Mouse (Mus musculus) thymus, adult 2 months (tissue): ENCODE results near the gene Srf. TPM values are rescaled to one million over a fixed set of nuclear protein-coding genes. Genes with fewer than 3 reads are reported as not detected.

Experiments
- DNase-seq: peaks from one replicate; pipeline ENCODE4 v3.0.0; 2021
- H3K27ac ChIP-seq: fragments of 200-500 bp; 2 replicates; pipeline ENCODE4 v1.5.1; 2012; ENCODE audit warnings: low read length, control low read depth; ENCODE audit not compliant: control insufficient read depth, insufficient read depth
- H3K27me3 ChIP-seq: fragments of 200-500 bp; 2 replicates; pipeline ENCODE4 v1.6.1; 2012; ENCODE audit warnings: mild to moderate bottlenecking, low read length, moderate library complexity, mixed read lengths; ENCODE audit not compliant: control insufficient read depth, insufficient read depth
- H3K36me3 ChIP-seq: fragments of 200-500 bp; 2 replicates; pipeline ENCODE4 v1.6.1; 2012; ENCODE audit warnings: mild to moderate bottlenecking, low read length, moderate library complexity; ENCODE audit not compliant: control insufficient read depth, insufficient read depth
- H3K4me1 ChIP-seq: fragments of 200-500 bp; replicated peaks from 2 replicates; pipeline ENCODE4 v1.6.1; 2012; ENCODE audit warnings: low read length; ENCODE audit not compliant: control insufficient read depth, insufficient read depth
- H3K4me3 ChIP-seq: fragments of 200-500 bp; 2 replicates; pipeline ENCODE4 v1.5.1; 2012; ENCODE audit warnings: mild to moderate bottlenecking, low read length, control low read depth, moderate library complexity; ENCODE audit not compliant: control insufficient read depth, insufficient read depth
- CTCF ChIP-seq: fragments of 200-500 bp; IDR thresholded peaks from 2 replicates; pipeline ENCODE4 v1.5.1; 2012; ENCODE audit warnings: mild to moderate bottlenecking, control low read depth, low read length, moderate library complexity, borderline replicate concordance; ENCODE audit not compliant: control insufficient read depth, poor library complexity, insufficient read depth; ENCODE audit errors: extremely low read depth
- POLR2A ChIP-seq: fragments of 200-500 bp; IDR thresholded peaks from 2 replicates; pipeline ENCODE4 v1.6.1; 2012; ENCODE audit warnings: mild to moderate bottlenecking, low read length, control low read depth, moderate library complexity; ENCODE audit not compliant: control insufficient read depth, poor library complexity, insufficient read depth; ENCODE audit errors: extremely low read depth
- WGBS: fragments of 180-500 bp; shearing (Covaris S2); methylation state at CpG from one replicate; pipeline ENCODE4 v1.1.7; 2018; 5-methylcytosine and 5-hydroxymethylcytosine counted together
- polyA plus RNA-seq: library from polyadenylated mRNA; depleted of rRNA; stranded (reverse); fragments of >200 nt; gene quantifications from 2 replicates; pipeline ENCODE4 v1.2.3, GENCODE M21; 2012

Gene Srf
- polyA plus RNA-seq, 1 experiment: 297 TPM

- Histone ChIP-seq H3K4me1 (peaks cover 10% of the 10 kb centered on the region), H3K27me3 (no peaks in the 10 kb centered on the region), H3K36me3 (no peaks in the 10 kb centered on the region), H3K4me3 (no peak overlapping the region), H3K27ac (no peak overlapping the region)
- TF ChIP-seq CTCF (no peak), POLR2A (no peak)
- WGBS: 96% methylated on average over 10 of the region's 10 CpGs
- no peak for DNase-seq
These were observed 30.9 kb downstream of the Srf start for GRCm38 (mm10) chr17:46525065-46525464.

- H3K4me3 ChIP-seq: no peak overlapping the region
- WGBS: 89% methylated on average over 24 of the region's 24 CpGs
- H3K27me3 ChIP-seq: no peaks in the 10 kb centered on the region
- H3K36me3 ChIP-seq: no peaks in the 10 kb centered on the region
- no peak overlapping the region for H3K27ac ChIP-seq
- TF ChIP-seq POLR2A (no peak), CTCF (no peak)
- DNase-seq: no peak
- peaks cover 10% of the 10 kb centered on the region for H3K4me1 ChIP-seq
These were observed 33.9 kb downstream of the Srf start for GRCm38 (mm10) chr17:46521963-46522668.

DNA sequence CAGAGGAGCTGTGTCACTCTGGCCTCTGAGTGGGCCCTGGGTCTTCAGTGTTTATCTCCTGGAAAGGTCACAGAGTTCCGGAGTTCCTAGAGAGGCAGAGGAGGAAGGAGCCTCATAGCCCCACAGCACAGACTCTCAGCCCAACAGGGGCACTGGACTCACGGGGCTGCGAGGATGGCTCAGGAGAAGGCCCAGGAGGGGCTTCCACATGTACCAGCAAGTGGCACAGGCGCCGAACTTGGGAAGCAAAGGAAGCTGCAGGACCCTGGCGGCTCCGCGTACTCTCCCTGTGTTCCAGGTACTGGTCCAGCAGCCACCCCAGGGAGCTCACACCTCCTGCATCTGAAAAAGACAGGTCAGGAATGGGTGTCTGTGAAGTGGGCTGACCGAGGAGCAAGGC lies 34.8 kb downstream of the Srf start:
- no peak overlapping the region for H3K27ac ChIP-seq
- H3K4me3 ChIP-seq: no peak overlapping the region
- TF ChIP-seq POLR2A: no peak
- no peak for TF ChIP-seq CTCF
- H3K36me3 ChIP-seq: no peaks in the 10 kb centered on the region
- peaks cover 10% of the 10 kb centered on the region for H3K4me1 ChIP-seq
- H3K27me3 ChIP-seq: no peaks in the 10 kb centered on the region
- DNase-seq: no peak
- 90% methylated on average over 9 of the region's 9 CpGs for WGBS

DNA sequence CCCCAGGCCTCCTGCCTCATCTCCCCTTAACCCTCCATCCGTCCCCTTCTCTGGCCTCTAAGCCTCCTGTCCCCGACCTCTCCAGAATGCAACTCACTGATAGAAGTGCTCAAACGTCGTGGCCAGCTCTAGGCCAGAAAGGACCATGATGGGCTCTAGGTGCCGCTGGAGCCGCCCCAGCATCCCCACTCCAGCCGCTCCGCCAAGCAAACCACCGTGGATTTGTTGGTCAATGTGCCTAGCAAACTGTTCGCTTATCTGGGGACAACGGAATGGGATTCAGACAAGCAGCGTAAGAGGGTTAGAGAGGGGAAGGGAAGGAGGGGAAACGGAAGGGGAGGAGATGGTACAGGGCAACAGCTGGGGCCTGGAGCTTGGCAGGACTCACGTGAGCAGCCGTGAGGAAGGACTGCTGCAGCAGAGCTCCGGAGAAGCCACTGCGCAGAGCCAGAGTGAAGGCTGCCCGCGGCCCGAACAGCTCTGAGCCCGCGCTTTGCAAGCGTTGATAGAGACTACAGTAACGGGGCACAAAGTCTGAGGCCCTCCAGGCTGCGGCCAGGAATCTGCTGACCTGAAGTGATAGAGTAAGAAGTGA lies 35.5 kb downstream of the Srf start:
- TF ChIP-seq POLR2A (no peak), CTCF (no peak)
- 35% methylated on average over 25 of the region's 25 CpGs for WGBS
- peak overlapping the region; percentile 39 for H3K4me3 ChIP-seq
- DNase-seq: peak; percentile 15
- no peak overlapping the region for H3K27ac ChIP-seq
- no peaks in the 10 kb centered on the region for H3K27me3 ChIP-seq
- no peaks in the 10 kb centered on the region for H3K36me3 ChIP-seq
- peaks cover 10% of the 10 kb centered on the region for H3K4me1 ChIP-seq

DNA sequence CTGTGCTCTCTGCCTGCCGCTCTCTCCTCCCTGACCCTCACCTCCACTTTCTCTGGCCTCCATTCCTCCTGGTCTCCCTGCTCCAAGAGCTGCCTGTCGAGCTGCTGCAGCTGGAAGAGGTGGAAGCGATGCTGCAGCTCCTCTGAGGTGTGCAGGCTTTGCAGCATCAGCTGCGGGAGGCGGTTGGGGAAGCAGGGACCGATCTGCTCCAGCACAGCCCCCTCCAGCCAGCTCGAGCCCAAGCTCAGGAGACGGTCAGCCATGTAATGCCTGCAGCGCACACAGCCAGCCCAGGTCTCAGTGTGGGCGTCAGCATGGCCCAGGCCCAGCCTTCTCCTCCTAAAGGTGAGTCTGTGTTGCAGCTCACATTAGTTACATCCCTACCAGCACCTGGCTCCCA lies 36.0 kb downstream of the Srf start:
- Histone ChIP-seq H3K27me3 (no peaks in the 10 kb centered on the region), H3K4me3 (peak overlapping the region; percentile 39), H3K4me1 (peaks cover 10% of the 10 kb centered on the region), H3K27ac (no peak overlapping the region), H3K36me3 (no peaks in the 10 kb centered on the region)
- 85% methylated on average over 10 of the region's 10 CpGs for WGBS
- DNase-seq: no peak
- no peak for TF ChIP-seq CTCF
- no peak for TF ChIP-seq POLR2A

GRCm38 (mm10) chr17:46513329-46513728 lies 42.6 kb downstream of the Srf start:
- no peak for TF ChIP-seq CTCF
- TF ChIP-seq POLR2A: no peak
- no peaks in the 10 kb centered on the region for H3K27me3 ChIP-seq
- DNase-seq: no peak
- 87% methylated on average over 2 of the region's 2 CpGs for WGBS
- no peaks in the 10 kb centered on the region for H3K4me1 ChIP-seq
- H3K36me3 ChIP-seq: no peaks in the 10 kb centered on the region
- no peak overlapping the region for H3K4me3 ChIP-seq
- H3K27ac ChIP-seq: no peak overlapping the region

- H3K4me1 ChIP-seq: no peaks in the 10 kb centered on the region
- no peak overlapping the region for H3K4me3 ChIP-seq
- no peak for DNase-seq
- H3K36me3 ChIP-seq: no peaks in the 10 kb centered on the region
- TF ChIP-seq POLR2A: no peak
- no peak for TF ChIP-seq CTCF
- no peak overlapping the region for H3K27ac ChIP-seq
- WGBS: 89% methylated on average over 11 of the region's 11 CpGs
- no peaks in the 10 kb centered on the region for H3K27me3 ChIP-seq
These were observed 44.8 kb downstream of the Srf start for GRCm38 (mm10) chr17:46511059-46511710.
